Mouse (Mus musculus): ENCODE results near the gene Mthfd1. TPM values are rescaled to one million over a fixed set of nuclear protein-coding genes. Genes with fewer than 3 reads are reported as not detected.
A peak's percentile ranks its signal among the peaks of the same experiment; 100 is the strongest.
"Not testable (repeated sequence)": the region's sequence is repeated elsewhere in the genome, so short reads cannot be mapped to it uniquely, and the experiment has no call there.

Gene Mthfd1
- polyA plus RNA-seq (2012; rRNA removed) = 33.2 and 35.7 TPM in 2 replicates

- peak; percentile 77 for TF ChIP-seq POLR2A (IDR thresholded peaks at IDR 0.05; ENCODE audit: extremely low read depth, insufficient read depth, low read length)
- no peak for TF ChIP-seq CTCF (IDR thresholded peaks at IDR 0.05; ENCODE audit: extremely low read depth, insufficient read depth, low read length)
- Histone ChIP-seq H3K27ac (ENCODE audit: insufficient read depth, low read length) (peak within 1 kb of the TSS; percentile 51; the same call in 1 of the 2 replicates), H3K4me1 (ENCODE audit: control insufficient read depth, insufficient read depth, low read length) (peaks cover 4% of the 10 kb centered on the region; the same call in 1 of the 2 replicates), H3K4me3 (ENCODE audit: insufficient read depth, low read length) (peak within 1 kb of the TSS; percentile 60)
Measured at GRCm38 (mm10) chr12:76254725-76255498, at the start of gene Mthfd1. Mthfd1 (plus strand) TSS chr12:76255298.

DNA sequence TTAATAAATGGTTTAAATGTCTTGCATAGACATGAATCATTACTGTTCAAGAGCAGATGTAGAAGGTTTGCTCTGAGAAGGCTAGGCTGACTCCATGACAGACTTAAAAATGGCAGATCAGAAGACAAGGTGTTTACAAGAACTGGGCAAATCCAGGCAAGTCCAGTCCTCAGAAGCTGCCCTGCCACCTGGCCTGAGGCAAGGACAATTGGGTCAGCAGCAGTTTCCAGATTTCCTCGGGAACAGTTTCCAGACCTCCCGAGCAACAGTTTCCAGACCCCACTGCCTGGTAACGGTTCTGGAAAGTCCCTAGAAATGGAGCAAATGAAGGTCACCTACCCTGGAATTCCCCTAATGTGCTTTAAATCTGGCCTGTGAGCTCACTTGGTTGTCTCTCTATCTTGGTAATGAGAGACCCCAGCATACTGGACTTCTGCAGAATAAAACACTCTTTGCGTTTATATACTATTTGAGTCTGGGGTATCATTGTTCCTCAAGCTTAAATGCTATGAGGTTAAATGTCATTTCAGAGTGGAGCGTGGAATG is 45.6 kb upstream of the Mthfd1 start:
- Histone ChIP-seq H3K27ac (ENCODE audit: insufficient read depth, low read length) (no peak overlapping the region), H3K4me1 (ENCODE audit: control insufficient read depth, insufficient read depth, low read length) (no peaks in the 10 kb centered on the region), H3K4me3 (ENCODE audit: insufficient read depth, low read length) (no peak overlapping the region)
- TF ChIP-seq CTCF (IDR thresholded peaks at IDR 0.05; ENCODE audit: extremely low read depth, insufficient read depth, low read length) = no peak
- TF ChIP-seq POLR2A (IDR thresholded peaks at IDR 0.05; ENCODE audit: extremely low read depth, insufficient read depth, low read length) = no peak

DNA sequence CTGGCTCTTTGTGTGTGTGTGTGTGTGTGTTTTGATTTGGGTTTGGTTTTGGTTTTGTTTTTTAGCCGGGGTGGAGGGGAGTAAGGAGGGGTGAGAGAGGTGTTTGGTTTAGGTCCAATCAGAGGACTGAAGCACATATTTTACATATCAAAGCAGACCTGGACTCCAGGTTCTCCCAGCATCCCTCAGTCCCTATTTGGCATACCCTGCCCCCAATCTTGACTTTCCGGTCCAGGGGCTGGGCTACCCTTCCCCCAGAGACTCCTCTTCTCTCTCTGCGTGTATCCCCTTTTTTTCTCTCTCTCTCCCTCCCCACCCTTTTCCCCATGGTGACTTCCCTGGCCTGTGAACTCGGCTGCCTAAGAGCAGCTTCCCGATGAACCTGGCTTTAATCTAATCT is 40.0 kb upstream of the Mthfd1 start:
- Histone ChIP-seq H3K27ac (ENCODE audit: insufficient read depth, low read length) (no peak overlapping the region), H3K4me1 (ENCODE audit: control insufficient read depth, insufficient read depth, low read length) (no peaks in the 10 kb centered on the region), H3K4me3 (ENCODE audit: insufficient read depth, low read length) (no peak overlapping the region)
- TF ChIP-seq POLR2A (IDR thresholded peaks at IDR 0.05; ENCODE audit: extremely low read depth, insufficient read depth, low read length) (no peak), CTCF (IDR thresholded peaks at IDR 0.05; ENCODE audit: extremely low read depth, insufficient read depth, low read length) (no peak)

GRCm38 (mm10) chr12:76216716-76217115 is 38.4 kb upstream of the Mthfd1 start:
- no peak overlapping the region for H3K27ac ChIP-seq (ENCODE audit: insufficient read depth, low read length)
- no peaks in the 10 kb centered on the region for H3K4me1 ChIP-seq (ENCODE audit: control insufficient read depth, insufficient read depth, low read length)
- TF ChIP-seq POLR2A (IDR thresholded peaks at IDR 0.05; ENCODE audit: extremely low read depth, insufficient read depth, low read length) = no peak
- TF ChIP-seq CTCF (IDR thresholded peaks at IDR 0.05; ENCODE audit: extremely low read depth, insufficient read depth, low read length) = no peak
- H3K4me3 ChIP-seq (ENCODE audit: insufficient read depth, low read length) = no peak overlapping the region

DNA sequence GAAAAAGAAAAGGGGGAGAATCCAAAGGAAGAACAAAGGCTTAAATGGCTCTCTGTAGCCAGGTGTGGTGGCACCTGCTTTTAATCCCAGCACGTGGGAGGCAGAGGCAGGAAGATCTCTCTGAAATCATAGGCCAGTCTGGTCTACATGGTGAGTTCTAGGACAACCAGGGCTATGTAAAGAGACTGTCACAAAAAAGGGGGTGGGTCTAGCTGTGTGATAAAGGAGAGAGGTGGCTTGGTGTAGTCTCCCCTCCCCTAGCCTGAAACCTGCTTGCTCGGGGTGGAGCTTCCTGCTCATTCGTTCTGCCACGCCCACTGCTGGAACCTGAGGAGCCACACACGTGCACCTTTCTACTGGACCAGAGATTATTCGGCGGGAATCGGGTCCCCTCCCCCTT is 33.0 kb upstream of the Mthfd1 start:
- not testable (repeated sequence) for H3K27ac ChIP-seq (ENCODE audit: insufficient read depth, low read length); H3K4me3 ChIP-seq (ENCODE audit: insufficient read depth, low read length); H3K4me1 ChIP-seq (ENCODE audit: control insufficient read depth, insufficient read depth, low read length)

DNA sequence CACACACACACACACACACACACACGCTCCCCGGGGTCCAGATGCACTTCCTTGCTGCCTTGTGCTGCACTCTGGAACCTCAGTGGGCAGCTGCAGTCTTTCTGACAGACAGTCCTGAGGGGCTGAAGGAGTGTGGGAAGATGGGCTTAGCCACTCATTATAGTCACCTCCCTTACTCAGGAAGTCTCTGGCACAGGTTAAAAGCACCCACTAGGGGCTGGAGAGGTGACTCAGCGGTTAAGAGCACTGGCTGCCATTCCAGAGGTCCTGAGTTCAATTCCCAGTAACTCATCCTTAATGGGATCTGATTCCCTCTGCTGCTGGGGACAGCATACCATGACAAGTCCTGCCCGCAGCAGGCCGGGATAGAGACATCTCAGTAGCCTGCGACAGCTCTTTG is 24.5 kb upstream of the Mthfd1 start:
- Histone ChIP-seq H3K4me1 (ENCODE audit: control insufficient read depth, insufficient read depth, low read length) (no peaks in the 10 kb centered on the region), H3K4me3 (ENCODE audit: insufficient read depth, low read length) (no peak overlapping the region), H3K27ac (ENCODE audit: insufficient read depth, low read length) (no peak overlapping the region)
- TF ChIP-seq CTCF (IDR thresholded peaks at IDR 0.05; ENCODE audit: extremely low read depth, insufficient read depth, low read length) = no peak
- no peak for TF ChIP-seq POLR2A (IDR thresholded peaks at IDR 0.05; ENCODE audit: extremely low read depth, insufficient read depth, low read length)

DNA sequence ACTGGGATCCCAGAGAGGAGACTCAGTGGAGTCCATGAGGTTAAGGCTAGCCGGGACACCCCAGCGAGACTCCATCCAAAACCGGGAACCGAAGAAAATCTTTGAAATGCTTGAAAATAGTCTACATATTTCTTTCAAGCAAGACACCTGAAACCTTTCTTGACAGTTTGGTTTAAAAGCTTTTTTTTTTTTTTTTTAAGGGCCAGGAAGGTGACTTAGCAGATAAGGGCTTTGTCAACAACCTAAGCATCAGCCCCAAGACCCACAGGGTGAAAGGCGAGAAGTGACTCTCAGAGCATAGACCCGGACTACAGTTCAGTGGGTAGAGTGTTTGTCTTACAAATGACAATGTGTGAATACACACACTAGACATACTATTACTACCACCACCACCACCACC is 19.8 kb upstream of the Mthfd1 start:
- no peak overlapping the region for H3K27ac ChIP-seq (ENCODE audit: insufficient read depth, low read length)
- no peaks in the 10 kb centered on the region for H3K4me1 ChIP-seq (ENCODE audit: control insufficient read depth, insufficient read depth, low read length)
- TF ChIP-seq CTCF (IDR thresholded peaks at IDR 0.05; ENCODE audit: extremely low read depth, insufficient read depth, low read length) (no peak), POLR2A (IDR thresholded peaks at IDR 0.05; ENCODE audit: extremely low read depth, insufficient read depth, low read length) (no peak)
- no peak overlapping the region for H3K4me3 ChIP-seq (ENCODE audit: insufficient read depth, low read length)

DNA sequence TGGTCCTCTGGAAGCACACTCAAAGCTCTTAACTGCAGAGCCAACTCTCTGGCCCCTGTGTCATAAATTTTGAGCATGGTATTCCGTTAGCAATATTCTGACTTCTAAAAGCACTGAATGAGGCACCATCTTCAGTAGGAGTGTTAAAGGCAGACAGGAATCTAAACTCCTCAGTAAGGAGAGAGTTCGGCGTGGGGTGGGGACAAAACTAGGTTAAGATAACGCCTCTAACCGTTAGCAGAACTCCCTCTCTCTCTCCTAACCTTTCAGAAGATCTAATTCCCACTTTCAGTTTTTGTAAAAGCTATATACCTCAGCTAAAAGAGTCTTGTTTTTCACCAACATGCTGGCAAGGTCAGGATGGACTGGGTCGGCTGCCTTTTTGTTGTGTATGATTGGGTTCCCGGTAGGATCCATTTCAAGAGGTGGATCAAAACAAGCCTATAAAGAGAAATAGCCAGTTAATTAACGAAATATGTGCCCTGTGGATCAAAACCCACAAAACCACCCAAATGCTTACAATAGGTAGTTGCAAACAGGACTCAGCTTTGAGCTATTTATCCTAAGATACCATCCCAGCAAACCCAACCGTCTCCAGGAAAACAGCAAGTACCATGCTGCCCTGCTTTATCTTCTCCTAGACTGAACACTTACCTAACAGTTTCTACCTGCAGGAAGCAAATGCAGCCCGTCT is 15.8 kb upstream of the Mthfd1 start:
- Histone ChIP-seq H3K27ac (ENCODE audit: insufficient read depth, low read length) (no peak overlapping the region), H3K4me1 (ENCODE audit: control insufficient read depth, insufficient read depth, low read length) (no peaks in the 10 kb centered on the region), H3K4me3 (ENCODE audit: insufficient read depth, low read length) (no peak overlapping the region)
- no peak for TF ChIP-seq POLR2A (IDR thresholded peaks at IDR 0.05; ENCODE audit: extremely low read depth, insufficient read depth, low read length)

GRCm38 (mm10) chr12:76239839-76240571 is 15.1 kb upstream of the Mthfd1 start:
- Histone ChIP-seq H3K4me3 (ENCODE audit: insufficient read depth, low read length) (no peak overlapping the region), H3K27ac (ENCODE audit: insufficient read depth, low read length) (no peak overlapping the region), H3K4me1 (ENCODE audit: control insufficient read depth, insufficient read depth, low read length) (no peaks in the 10 kb centered on the region)
- TF ChIP-seq CTCF (IDR thresholded peaks at IDR 0.05; ENCODE audit: extremely low read depth, insufficient read depth, low read length) = no peak
